Mouse (Mus musculus): Measurements from ENCODE around the gene Prph.

- no peak for TF ChIP-seq CTCF (IDR thresholded peaks at IDR 0.05; ENCODE audit: borderline replicate concordance, insufficient read depth, low read depth, low read length)
- no peak for TF ChIP-seq POLR2A (IDR thresholded peaks at IDR 0.05; ENCODE audit: borderline replicate concordance, insufficient read depth, low read length)
Observed at GRCm38 (mm10) chr15:99040920-99041856, 13.8 kb upstream of the Prph start.

Data from cerebellum, adult 2 months (tissue).